Mouse (Mus musculus): ENCODE measurements around the gene Khdrbs1.

The Khdrbs1 gene

DNA sequence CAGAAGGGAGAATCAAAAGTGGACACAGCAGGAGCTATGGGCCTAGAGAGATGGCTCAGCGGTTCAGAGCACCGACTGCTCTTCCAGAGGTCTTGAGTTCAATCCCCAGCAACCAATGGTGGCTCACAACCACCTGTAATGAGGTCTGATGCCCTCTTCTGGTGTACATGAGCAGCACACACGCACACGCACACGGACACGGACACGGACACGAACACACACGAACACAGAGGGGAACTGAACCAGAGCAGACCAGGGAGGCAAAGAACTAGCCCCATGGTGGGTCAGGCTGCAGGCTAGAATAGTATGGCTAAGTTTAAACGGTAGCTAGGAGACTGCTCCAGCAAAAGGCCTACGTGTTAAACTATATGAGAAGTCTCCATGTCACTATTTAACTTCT, 60.3 kb downstream of the Khdrbs1 start:
- DNase-seq (ENCODE audit: low read depth in 2 of 2, low spot score in 2 of 2) = no peak

DNA sequence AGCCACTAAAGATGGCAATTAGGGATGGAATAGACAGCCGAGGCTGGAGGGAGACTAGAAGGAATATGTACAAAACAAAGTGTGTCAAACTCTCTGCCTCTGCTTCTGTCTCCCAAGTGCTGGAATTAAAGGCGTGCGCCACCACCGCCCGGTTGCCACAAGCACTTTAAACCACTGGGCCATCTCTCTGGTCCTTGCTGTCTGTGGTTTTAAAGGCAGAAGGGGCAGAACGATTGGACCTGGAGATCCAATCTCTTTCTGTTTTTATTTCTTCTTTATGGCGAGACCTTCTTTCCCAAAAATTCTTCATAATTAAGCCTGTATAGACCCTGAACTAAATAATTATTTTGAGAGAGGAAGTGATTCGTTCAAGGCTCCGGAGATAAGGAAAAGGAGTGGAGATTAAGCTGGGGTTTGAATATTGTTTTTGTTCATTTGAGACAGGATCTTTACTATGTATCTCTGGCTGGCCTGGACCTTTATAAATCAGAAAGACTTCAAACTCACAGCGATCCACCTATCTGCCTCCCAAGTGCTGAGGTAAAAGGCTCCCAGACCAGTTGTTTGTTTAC, 69.1 kb downstream of the Khdrbs1 start:
- DNase-seq (ENCODE audit: low read depth in 2 of 2, low spot score in 2 of 2) = no peak

DNA sequence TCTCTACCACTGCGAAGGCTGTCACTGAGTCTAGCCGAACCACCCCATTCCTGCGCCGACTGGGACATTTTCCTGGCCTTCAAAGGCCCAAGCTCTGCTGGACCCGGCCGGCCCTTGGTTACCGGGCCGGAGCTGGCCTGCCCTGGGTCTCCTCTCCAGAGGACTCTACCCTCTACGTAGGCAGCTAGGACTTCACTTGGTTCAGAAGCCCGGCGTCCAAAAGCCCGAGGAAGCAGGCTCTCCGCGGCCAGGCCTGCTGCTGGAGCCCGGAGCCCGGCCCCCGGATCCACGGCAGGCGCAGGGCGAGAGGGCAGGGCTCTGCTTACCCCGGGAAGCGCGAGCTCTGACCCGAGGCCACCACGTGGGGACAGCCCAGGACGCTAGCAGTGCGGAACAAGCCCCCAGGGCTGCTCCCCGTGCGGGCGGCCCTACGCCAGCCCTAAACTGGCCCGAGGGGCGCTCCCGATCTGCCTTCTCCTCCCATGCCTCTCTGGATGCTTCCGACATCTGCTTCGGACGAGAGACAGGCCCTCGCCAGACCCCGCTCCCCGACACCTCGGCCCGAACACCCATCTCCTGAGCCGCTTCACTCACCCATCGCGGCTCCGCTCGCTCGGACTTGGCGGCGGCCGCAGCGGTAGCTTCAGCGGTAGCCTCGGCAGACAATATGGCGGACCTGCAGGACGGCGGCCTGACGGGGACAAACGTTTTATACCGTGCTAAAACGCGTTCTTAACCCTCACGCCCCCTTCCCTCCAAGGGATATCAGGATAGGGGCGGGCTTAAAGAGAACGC, 69.8 kb downstream of the Khdrbs1 start, which contains the start of gene Kpna6:
Gene Kpna6, minus strand, starts transcription at position 685 of the 795 bp plus-strand sequence.
- DNase-seq (ENCODE audit: low read depth in 2 of 2, low spot score in 2 of 2) = peak; percentile 64 to 79

DNA sequence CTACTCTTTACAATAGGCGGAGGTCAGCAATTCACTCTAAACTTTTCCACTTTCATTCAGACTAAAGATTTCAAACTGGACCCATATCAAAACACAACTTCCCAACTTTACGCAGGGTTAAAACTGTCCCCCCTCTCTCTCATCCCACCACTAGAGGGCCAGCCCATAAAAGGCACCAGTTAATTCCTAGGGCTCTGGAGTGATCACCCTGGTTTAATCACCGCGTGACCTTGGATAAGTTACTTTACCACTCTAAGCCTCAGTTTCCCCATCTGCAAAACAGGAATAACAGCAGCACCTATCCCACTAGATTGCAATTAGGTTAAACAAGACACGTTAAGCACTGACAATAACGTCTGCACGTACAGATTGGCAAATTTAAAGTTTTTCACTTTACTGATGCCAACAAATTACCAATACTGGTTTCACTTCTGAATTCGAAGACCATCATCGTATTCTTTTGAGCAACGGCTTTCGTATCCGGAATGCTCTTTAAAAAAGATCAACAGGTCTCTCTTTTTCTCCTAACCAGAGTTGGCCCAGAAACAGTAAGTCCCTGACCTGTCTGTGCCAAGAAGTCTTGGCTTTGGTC, 70.5 kb downstream of the Khdrbs1 start:
- DNase-seq (ENCODE audit: low read depth in 2 of 2, low spot score in 2 of 2) = peak; percentile 41 to 44

DNA sequence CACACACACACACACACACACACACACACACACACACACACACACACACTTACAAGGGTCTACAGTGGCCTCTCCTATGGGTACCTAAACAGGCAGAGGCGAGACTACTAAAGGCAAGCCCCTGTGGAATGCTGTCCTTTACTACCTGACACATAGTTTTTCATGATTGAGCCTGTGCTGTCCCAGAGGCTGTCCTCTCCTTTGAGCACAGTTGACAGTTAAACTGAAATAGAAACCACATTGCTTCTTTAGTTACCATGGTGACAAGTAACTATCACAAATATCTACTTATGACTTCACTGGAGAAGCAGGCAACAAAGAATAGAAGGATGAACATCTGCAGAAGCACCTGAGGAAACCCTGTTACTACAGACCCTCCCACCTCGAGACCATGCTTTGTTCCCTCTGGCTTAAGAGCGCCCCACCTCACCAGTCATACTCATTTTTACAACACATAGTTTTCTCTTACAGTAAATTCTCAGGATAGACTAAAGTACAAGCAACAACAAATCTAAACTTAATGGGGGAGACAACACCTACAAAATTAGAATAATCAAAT, 79.8 kb downstream of the Khdrbs1 start:
- DNase-seq (ENCODE audit: low read depth in 2 of 2, low spot score in 2 of 2) = no peak

DNA sequence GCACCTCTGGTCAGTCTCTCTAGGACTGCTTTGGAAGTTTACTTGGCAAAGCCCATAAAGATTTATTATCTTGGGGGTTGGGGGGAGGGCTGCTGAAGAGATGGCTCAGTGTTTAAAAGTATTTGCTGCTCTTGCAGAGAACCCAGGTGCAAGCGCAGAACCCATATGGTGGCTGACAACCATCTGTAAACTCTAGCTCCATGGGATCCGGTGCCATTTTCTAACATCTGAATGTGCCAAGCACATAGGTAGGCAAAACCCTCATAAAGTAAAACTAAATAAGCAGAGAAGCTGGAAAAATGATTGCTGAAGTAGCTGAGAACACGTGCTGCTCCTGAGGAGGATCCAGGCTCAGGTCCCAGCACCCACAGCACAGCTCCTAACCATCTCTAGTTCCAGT, 80.5 kb downstream of the Khdrbs1 start:
- DNase-seq (ENCODE audit: low read depth in 2 of 2, low spot score in 2 of 2) = no peak

DNA sequence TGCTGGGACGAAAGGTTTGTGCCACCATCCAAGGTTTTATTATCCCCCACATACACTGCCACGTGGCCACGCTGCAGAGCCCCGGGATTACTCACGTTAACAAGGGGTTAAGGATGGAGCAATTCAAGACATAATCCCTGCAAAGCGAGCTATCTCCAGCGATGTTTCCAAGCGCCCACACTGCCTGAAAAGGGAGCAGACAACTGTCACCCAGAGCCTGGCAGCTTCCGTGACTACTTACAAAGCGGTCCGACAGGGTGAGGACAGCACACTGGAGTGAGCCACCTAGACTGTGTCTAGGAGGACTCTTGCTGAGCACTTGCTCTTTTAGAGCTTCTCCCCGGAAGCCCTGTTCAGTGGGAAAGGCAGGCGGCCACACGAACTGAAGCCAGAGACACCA, 87.3 kb downstream of the Khdrbs1 start:
- DNase-seq (ENCODE audit: low read depth in 2 of 2, low spot score in 2 of 2) = no peak

All from CD8-positive naive resting alpha-beta T cell, adult 2 months (primary cell).